Mouse (Mus musculus): ENCODE results near the gene Mars. TPM values are rescaled to one million over a fixed set of nuclear protein-coding genes. Genes with fewer than 3 reads are reported as not detected.

Gene Mars
- 29.4 TPM for polyA plus RNA-seq (2015; fragmentation: Illumina TruSeq; extraction: RNeasy Lipid Tissue Mini Kit (QIAGEN cat#74804); ENCODE audit: insufficient read depth, low replicate concordance)

DNA sequence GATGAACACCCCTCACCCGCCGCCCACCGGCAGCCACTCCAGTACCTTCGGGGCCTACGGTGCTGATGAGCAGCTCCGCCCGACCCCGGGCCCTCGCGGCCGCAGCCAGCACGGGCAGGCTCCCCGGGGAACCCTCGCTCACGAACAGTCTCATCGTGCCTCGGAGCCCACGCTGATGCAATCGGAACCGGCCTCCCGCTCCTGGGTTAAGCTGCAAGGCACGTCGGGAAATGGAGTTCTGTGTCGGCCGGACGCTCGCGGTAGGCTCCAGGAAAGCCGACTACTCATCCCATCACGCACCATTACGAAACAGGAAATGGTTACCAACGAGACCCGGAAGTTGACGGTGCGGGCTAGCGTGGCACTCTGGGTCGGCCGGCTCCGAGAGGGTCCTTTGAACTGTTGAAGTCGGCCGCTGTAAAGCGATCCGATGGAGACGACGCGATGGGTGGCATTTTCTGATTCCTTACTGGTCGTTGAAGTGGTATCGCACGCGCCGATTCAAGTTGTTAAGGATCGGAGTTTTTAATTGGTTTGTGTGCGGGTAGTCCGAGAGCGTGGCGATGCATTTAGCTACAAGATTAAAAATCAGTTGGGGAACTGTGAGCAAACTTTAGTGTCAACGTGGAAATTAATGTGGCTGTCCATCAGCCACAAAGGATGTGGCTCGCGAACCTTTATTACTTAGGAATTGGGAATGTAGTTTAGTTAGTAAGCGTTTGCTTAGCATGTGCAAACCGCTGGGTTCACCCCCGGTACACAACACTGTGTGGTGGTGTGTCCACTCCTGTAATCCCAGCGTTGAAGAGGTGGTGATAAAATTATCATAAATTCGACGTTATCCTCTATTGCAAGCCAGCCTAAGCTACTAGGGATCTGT is at the start of gene Mars:
Gene Mars, minus strand, starts transcription at position 311 of the 880 bp plus-strand sequence.

DNA sequence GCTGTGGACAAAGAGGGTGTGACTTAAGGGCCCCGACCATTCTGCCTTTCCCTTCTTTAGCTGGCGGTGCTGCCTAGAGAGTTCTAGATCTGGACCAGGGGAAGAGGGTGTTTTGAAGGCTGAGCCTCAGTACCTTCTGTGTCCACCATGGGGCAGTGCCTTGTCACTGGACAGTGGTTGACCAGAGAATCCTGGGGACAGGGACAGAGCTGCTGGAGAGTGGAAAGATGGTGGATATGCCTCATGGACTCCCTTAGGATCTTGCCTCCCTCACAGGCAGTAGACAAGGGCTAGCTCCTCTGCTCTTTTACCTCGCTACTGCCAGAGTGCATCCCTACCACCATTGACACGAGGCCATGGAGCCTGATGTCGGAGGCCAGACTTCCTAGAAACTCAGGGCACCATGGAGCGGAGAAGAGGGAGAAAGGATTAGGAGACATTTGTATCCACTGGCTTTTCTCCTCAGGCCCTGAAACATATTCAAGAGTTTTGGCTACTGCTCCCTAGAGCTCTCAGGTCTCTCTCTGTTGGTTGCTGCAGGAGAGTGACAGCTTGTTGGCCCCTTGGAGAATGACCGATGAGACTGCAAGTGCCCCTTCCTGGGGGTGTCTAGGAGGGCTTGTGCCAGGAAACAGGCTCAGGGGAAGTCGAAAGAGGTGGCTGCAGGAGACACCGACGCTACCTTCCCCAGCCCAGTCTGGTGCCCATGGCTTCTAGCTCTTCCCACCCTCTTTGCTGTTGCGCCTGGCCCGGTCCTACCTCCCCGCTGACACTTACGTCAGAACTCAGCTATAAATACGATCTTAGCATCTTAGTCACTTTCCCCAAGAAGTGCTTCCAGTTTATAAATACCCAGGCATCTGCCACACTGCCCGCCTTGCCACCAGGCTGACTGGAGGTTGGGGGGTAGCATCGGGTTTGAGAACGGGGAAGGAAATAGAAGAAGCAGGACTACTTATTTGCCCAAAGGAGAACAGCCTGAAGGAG is 42.6 kb upstream of the Mars start, which contains the start of gene Inhbe:
Gene Inhbe, minus strand, starts transcription at position 503 of the 987 bp plus-strand sequence.

DNA sequence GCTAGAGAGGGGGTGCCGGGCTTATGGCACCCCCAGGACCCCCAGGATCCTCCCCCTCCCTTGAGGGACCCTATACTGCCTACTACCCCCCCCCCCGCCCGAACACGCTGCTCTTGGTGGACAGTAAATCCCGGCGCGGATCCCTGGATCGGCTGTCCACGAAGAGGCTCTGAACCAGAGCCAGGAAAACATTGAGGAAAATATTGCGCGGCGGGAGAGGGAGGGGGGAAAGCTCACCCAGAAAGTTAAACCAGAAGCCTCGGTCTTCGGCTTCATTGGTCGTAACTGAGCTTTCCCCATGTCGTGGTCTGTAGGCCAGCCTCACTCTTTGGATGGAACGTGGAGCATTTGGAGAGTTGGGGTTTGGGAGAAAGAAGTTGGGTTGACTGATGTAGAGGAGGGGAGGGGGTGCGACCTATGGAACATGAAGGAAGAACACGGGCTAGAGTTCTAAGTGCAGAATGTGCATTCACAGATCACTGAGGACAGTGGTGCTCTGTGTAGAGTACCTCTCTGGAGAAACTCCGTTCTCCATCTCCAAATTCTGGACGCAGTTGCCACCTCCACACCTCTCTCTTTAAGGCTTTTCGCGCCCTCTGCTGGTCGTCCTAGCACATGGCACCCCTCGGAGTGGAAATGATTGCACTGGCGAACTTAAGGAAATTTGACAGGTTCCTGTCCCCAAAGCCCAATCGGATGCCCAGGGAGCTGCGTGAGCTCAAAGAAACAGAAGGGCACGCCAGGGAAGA is 30.5 kb upstream of the Mars start, which contains the start of gene Gli1:
Gene Gli1, minus strand, starts transcription at position 84 of the 749 bp plus-strand sequence.

DNA sequence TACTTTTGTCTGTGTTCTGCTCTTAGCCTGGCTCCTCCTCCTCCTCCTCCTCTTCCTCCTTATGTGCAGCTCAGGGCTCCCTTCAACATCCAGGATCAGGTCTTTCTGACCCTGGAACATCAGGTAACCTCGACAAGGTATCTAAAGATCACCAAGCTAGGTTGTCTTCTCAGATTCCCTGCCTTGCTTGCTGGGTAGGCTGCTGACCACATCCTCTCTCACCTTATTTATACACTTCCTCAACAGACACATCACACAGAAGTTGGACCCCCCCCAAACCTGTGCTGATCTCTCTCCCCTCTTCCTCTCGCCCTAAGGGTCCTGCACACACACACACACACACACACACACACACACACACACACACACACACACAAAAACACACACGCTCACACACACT is 10.0 kb upstream of the Mars start, which contains the start of gene Arhgap9:
Gene Arhgap9, plus strand, starts transcription at position 344 of the 400 bp plus-strand sequence.

DNA sequence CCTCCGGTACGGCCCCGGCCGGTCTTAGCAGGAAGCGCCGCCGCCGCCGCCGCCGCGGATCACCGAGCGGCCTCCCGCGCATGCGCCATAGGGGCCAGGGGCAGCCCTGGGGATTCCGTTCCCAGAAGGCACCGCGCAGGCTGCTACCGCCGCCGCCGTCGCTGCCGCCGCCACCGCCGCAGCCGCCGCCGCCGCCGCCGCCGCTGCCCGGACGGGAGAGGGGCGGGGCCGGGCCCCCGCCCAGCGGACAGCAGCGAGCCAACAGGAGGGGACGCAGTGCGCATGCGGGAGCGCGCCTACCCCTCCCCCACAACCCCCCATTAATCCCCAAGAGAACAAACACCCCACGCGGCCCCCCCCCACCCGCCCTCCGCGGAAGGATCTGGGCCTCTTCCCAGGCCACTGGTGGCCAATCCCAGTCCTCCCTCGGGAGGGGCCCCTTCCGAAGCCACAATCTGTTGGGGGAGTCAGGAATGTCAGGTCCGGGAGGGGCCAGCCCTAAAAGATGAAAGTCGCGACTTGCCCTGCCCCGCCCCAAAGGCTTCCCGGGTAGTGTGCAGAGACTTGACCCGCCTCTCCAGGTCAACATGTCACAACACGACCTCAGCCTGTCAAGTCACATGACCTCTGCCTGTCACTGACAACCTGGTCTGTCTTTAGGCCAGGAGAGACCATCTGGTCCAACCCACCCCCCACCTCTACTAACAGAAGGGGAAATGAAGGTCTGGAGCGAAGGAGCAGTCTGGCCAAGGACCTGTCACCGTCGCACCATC is 22.6 kb downstream of the Mars start, which contains the start of gene Mbd6:
Gene Mbd6, minus strand, starts transcription at position 219 of the 773 bp plus-strand sequence.

DNA sequence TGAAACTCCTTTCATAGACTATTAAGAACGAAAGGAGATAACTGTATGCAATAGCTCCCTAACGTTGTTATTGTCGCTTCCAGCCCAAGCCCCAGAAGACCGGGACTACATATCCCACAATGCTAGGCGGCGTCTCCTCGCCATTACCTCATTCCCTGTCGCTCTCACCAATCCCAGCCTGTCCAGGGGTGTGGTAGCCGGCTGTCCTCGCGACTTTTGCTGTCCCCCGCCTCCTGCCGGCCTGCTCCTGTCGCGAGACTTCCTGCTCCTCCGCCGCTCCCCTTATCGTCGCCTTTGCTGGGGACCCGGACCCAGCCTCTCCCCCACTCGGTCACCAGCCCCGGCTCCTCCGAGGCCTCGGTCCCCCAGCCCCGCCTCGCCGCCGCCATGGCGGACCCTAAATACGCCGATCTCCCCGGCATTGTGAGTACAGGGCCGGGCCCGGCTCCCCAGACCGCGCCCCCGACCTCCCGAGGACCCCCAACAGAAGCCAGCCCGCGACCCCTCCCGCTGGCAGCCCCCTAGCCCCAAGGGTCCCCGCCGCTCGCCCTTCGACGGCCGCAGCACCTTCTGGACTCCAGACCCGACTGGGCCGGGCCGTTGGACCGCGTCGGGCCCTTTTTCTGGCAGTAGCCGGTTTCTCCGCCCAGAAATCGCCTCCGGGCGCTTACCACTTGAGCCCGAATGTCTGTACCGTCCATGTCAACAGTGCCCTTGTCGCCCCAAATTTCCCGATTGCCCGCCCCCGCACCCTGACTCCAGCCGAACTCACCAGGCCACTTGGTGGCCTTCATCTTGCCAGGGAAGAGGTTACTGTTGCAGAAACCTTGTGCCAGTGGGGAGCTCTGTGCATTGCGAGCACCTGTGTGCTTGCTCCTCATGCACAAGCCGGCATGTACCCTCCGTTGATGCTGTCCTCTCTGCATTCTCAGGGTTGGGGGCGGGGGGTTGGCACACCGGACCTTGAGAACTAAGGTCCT is 45.2 kb downstream of the Mars start, which contains the start of gene Dctn2:
Gene Dctn2, plus strand, starts transcription at position 257 of the 980 bp plus-strand sequence.

DNA sequence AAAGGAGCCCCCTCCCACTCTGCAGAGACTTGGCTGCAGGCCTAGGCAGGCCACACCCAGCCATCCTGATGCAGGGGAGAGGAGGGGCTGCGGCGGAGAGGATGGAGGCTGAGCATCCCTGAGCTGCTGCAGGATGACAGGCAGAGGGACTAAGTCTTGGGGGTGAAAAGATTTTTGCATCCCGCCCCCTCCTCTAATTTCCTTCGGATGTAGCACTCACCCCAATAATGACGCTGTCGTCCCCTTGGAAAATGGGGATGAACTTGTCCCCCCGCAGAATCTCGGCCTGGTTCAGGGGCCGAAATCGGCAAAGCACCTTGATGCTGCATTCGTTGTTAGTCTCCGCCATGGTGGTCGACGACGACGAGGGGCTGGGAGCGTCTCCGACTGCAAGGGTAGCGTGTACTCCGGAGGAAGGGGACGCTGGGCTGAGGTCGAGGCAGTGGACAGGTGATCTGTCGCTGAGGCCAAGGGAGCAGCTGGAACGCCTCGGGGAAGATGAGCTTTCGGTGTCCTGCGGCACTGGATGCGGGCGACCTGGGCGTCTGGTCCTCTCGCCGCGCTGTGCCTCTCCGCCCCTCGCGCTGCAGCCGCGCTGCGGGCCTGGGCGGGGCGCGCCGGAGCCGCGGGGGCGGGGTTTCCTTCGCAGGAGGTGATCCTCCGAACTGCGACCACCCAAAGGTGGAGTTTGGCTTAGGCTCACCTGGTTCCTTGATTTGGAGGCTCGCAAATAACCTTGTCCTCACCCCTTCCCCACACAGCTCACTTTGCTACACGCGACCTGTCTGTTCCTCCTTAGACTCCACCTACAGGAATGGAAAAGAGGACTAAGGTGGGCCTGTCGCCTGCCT is 48.8 kb downstream of the Mars start, which contains the start of gene Kif5a:
Gene Kif5a, minus strand, starts transcription at position 801 of the 851 bp plus-strand sequence.

Other genes with a start within 250 kb of the Mars start
- 121 TPM for gene Cdk4, start 248.3 kb downstream of the Mars start, polyA plus RNA-seq (2015; fragmentation: Illumina TruSeq; extraction: RNeasy Lipid Tissue Mini Kit (QIAGEN cat#74804); ENCODE audit: insufficient read depth, low replicate concordance)
- gene Tspan31, start 241.5 kb downstream of the Mars start, polyA plus RNA-seq (2015; fragmentation: Illumina TruSeq; extraction: RNeasy Lipid Tissue Mini Kit (QIAGEN cat#74804); ENCODE audit: insufficient read depth, low replicate concordance) = 72.3 TPM
- 15.7 TPM for gene Agap2, start 236.5 kb downstream of the Mars start, polyA plus RNA-seq (2015; fragmentation: Illumina TruSeq; extraction: RNeasy Lipid Tissue Mini Kit (QIAGEN cat#74804); ENCODE audit: insufficient read depth, low replicate concordance)
- gene Os9, start 190.7 kb downstream of the Mars start, polyA plus RNA-seq (2015; fragmentation: Illumina TruSeq; extraction: RNeasy Lipid Tissue Mini Kit (QIAGEN cat#74804); ENCODE audit: insufficient read depth, low replicate concordance) = 51.3 TPM
- gene B4galnt1, start 146.6 kb downstream of the Mars start, polyA plus RNA-seq (2015; fragmentation: Illumina TruSeq; extraction: RNeasy Lipid Tissue Mini Kit (QIAGEN cat#74804); ENCODE audit: insufficient read depth, low replicate concordance) = 130 TPM
- gene Slc26a10, start 131.1 kb downstream of the Mars start, polyA plus RNA-seq (2015; fragmentation: Illumina TruSeq; extraction: RNeasy Lipid Tissue Mini Kit (QIAGEN cat#74804); ENCODE audit: insufficient read depth, low replicate concordance) = 1.7 TPM
- gene Arhgef25, start 121.7 kb downstream of the Mars start, polyA plus RNA-seq (2015; fragmentation: Illumina TruSeq; extraction: RNeasy Lipid Tissue Mini Kit (QIAGEN cat#74804); ENCODE audit: insufficient read depth, low replicate concordance) = 13.6 TPM
- gene Dtx3, start 116.1 kb downstream of the Mars start, polyA plus RNA-seq (2015; fragmentation: Illumina TruSeq; extraction: RNeasy Lipid Tissue Mini Kit (QIAGEN cat#74804); ENCODE audit: insufficient read depth, low replicate concordance) = 38.7 TPM
- 37.1 TPM for gene Pip4k2c, start 100.2 kb downstream of the Mars start, polyA plus RNA-seq (2015; fragmentation: Illumina TruSeq; extraction: RNeasy Lipid Tissue Mini Kit (QIAGEN cat#74804); ENCODE audit: insufficient read depth, low replicate concordance)
- gene Kif5a, start 48.4 kb downstream of the Mars start, polyA plus RNA-seq (2015; fragmentation: Illumina TruSeq; extraction: RNeasy Lipid Tissue Mini Kit (QIAGEN cat#74804); ENCODE audit: insufficient read depth, low replicate concordance) = 1.6 TPM
- 61.6 TPM for gene Dctn2, start 45.4 kb downstream of the Mars start, polyA plus RNA-seq (2015; fragmentation: Illumina TruSeq; extraction: RNeasy Lipid Tissue Mini Kit (QIAGEN cat#74804); ENCODE audit: insufficient read depth, low replicate concordance)
- gene Mbd6, start 22.8 kb downstream of the Mars start, polyA plus RNA-seq (2015; fragmentation: Illumina TruSeq; extraction: RNeasy Lipid Tissue Mini Kit (QIAGEN cat#74804); ENCODE audit: insufficient read depth, low replicate concordance) = 18.9 TPM
- gene Arhgap9, start 10.2 kb upstream of the Mars start, polyA plus RNA-seq (2015; fragmentation: Illumina TruSeq; extraction: RNeasy Lipid Tissue Mini Kit (QIAGEN cat#74804); ENCODE audit: insufficient read depth, low replicate concordance) = 70.2 TPM
- gene Gli1, start 30.2 kb upstream of the Mars start, polyA plus RNA-seq (2015; fragmentation: Illumina TruSeq; extraction: RNeasy Lipid Tissue Mini Kit (QIAGEN cat#74804); ENCODE audit: insufficient read depth, low replicate concordance) = 0.39 TPM
- not detected for gene Inhbe, start 42.6 kb upstream of the Mars start, polyA plus RNA-seq (2015; fragmentation: Illumina TruSeq; extraction: RNeasy Lipid Tissue Mini Kit (QIAGEN cat#74804); ENCODE audit: insufficient read depth, low replicate concordance)
- gene Inhbc, start 58.6 kb upstream of the Mars start, polyA plus RNA-seq (2015; fragmentation: Illumina TruSeq; extraction: RNeasy Lipid Tissue Mini Kit (QIAGEN cat#74804); ENCODE audit: insufficient read depth, low replicate concordance) = not detected
- 99.4 TPM for gene R3hdm2, start 68.5 kb upstream of the Mars start, polyA plus RNA-seq (2015; fragmentation: Illumina TruSeq; extraction: RNeasy Lipid Tissue Mini Kit (QIAGEN cat#74804); ENCODE audit: insufficient read depth, low replicate concordance)
- 3.6 TPM for gene Stac3, start 189.9 kb upstream of the Mars start, polyA plus RNA-seq (2015; fragmentation: Illumina TruSeq; extraction: RNeasy Lipid Tissue Mini Kit (QIAGEN cat#74804); ENCODE audit: insufficient read depth, low replicate concordance)
- 1.8 TPM for gene Ndufa4l2, start 203.2 kb upstream of the Mars start, polyA plus RNA-seq (2015; fragmentation: Illumina TruSeq; extraction: RNeasy Lipid Tissue Mini Kit (QIAGEN cat#74804); ENCODE audit: insufficient read depth, low replicate concordance)
- 27.0 TPM for gene Shmt2, start 210.7 kb upstream of the Mars start, polyA plus RNA-seq (2015; fragmentation: Illumina TruSeq; extraction: RNeasy Lipid Tissue Mini Kit (QIAGEN cat#74804); ENCODE audit: insufficient read depth, low replicate concordance)
- gene Nxph4, start 222.8 kb upstream of the Mars start, polyA plus RNA-seq (2015; fragmentation: Illumina TruSeq; extraction: RNeasy Lipid Tissue Mini Kit (QIAGEN cat#74804); ENCODE audit: insufficient read depth, low replicate concordance) = not detected